18 mouse cellular contexts compared by ENCODE assay signal in genomic region chr4:38848261-38848660, GRCm38 (mm10).
"Had no signal": no experiment of that assay in that cellular context is flagged by ENCODE, and none has a peak within 500 bp of the region (broad histone marks: within the 10 kb centered on the region; RNA-seq: fewer than 3 reads in every experiment).

No protein-coding gene starts in this region.

- H3K4me1 ChIP-seq: intestine, embryonic 15.5 days; liver, embryonic 13.5 days; midbrain, embryonic 12.5 days; midbrain, embryonic 15.5 days; neural tube, embryonic 13.5 days had no signal

- DNase-seq: kidney, adult 11 months; kidney, adult 8-10 months; kidney, postnatal 14 days; kidney, postnatal 4 days; liver, embryonic 13.5 days; lung, adult 2 months; lung, postnatal 14 days; lung, postnatal 4 days; retina, postnatal 1 day; right cerebral cortex, postnatal 14 days; right cerebral cortex, postnatal 4 days; thymus, postnatal 25 days had no signal

- H3K36me3 ChIP-seq: intestine, embryonic 15.5 days; liver, embryonic 13.5 days; midbrain, embryonic 12.5 days; midbrain, embryonic 15.5 days; neural tube, embryonic 13.5 days had no signal

- H3K4me3 ChIP-seq: intestine, embryonic 15.5 days; liver, embryonic 13.5 days; midbrain, embryonic 12.5 days; midbrain, embryonic 15.5 days; myocyte; neural tube, embryonic 13.5 days had no signal

- H3K9me3 ChIP-seq: intestine, embryonic 15.5 days; liver, embryonic 13.5 days; midbrain, embryonic 12.5 days; midbrain, embryonic 15.5 days; neural tube, embryonic 13.5 days had no signal

- H3K27ac ChIP-seq: intestine, embryonic 15.5 days; liver, embryonic 13.5 days; midbrain, embryonic 12.5 days; midbrain, embryonic 15.5 days; neural tube, embryonic 13.5 days; stomach, postnatal 0 days had no signal

- H3K27me3 ChIP-seq: intestine, embryonic 15.5 days; liver, embryonic 13.5 days; midbrain, embryonic 12.5 days; midbrain, embryonic 15.5 days; neural tube, embryonic 13.5 days had no signal
